Mouse (Mus musculus) Muller cell, postnatal 12 days (primary cell): ENCODE measurements around the gene Flnb.

Experiments
- DNase-seq: peaks from one replicate; pipeline ENCODE4 v3.0.0-alpha.2; 2015; ENCODE audit errors: inconsistent ontology term

The Flnb gene

GRCm38 (mm10) chr14:7896699-7897098 lies 78.9 kb downstream of the Flnb start:
- DNase-seq = no peak

GRCm38 (mm10) chr14:7899986-7900385 lies 82.2 kb downstream of the Flnb start:
- DNase-seq = no peak

- peak; percentile 24 for DNase-seq
These were observed 82.8 kb downstream of the Flnb start for GRCm38 (mm10) chr14:7900481-7901049.

- peak; percentile 93 for DNase-seq
These were observed 83.9 kb downstream of the Flnb start for GRCm38 (mm10) chr14:7901484-7902240.

GRCm38 (mm10) chr14:7907058-7907457 lies 89.3 kb downstream of the Flnb start:
- DNase-seq = no peak

- DNase-seq = no peak
These were observed 91.7 kb downstream of the Flnb start for GRCm38 (mm10) chr14:7909472-7909871.

GRCm38 (mm10) chr14:7913842-7914241 lies 96.1 kb downstream of the Flnb start:
- no peak for DNase-seq

GRCm38 (mm10) chr14:7914461-7914860 lies 96.7 kb downstream of the Flnb start:
- no peak for DNase-seq

- no peak for DNase-seq
These were observed 100.6 kb downstream of the Flnb start for GRCm38 (mm10) chr14:7918150-7918991.

- no peak for DNase-seq
These were observed 101.6 kb downstream of the Flnb start for GRCm38 (mm10) chr14:7919309-7919708.

GRCm38 (mm10) chr14:7919921-7920320 lies 102.2 kb downstream of the Flnb start:
- no peak for DNase-seq

GRCm38 (mm10) chr14:7921459-7921858 lies 103.7 kb downstream of the Flnb start:
- DNase-seq = no peak

GRCm38 (mm10) chr14:7923635-7924034 lies 105.9 kb downstream of the Flnb start:
- no peak for DNase-seq

GRCm38 (mm10) chr14:7928362-7928761 lies 110.6 kb downstream of the Flnb start:
- DNase-seq = no peak

GRCm38 (mm10) chr14:7929029-7929428 lies 111.3 kb downstream of the Flnb start:
- no peak for DNase-seq

- no peak for DNase-seq
These were observed 114.4 kb downstream of the Flnb start for GRCm38 (mm10) chr14:7932151-7932550.

- DNase-seq = peak; percentile 51
These were observed 116.4 kb downstream of the Flnb start for GRCm38 (mm10) chr14:7934166-7934565.

- DNase-seq = no peak
These were observed 119.4 kb downstream of the Flnb start for GRCm38 (mm10) chr14:7937052-7937630.

- DNase-seq = no peak
These were observed 121.3 kb downstream of the Flnb start for GRCm38 (mm10) chr14:7938809-7939784.

GRCm38 (mm10) chr14:7941413-7941812 lies 123.7 kb downstream of the Flnb start:
- DNase-seq = no peak
